ENCODE assay signal across 27 mouse cellular contexts in genomic region chr1:186780826-186781225, GRCm38 (mm10). TPM values are rescaled to one million over a fixed set of nuclear protein-coding genes. Genes with fewer than 3 reads are reported as not detected.
DNase-seq lines count a peak whose midpoint lies in the region; ATAC-seq lines count a peak whose summit lies in the region.
"Had no signal": no experiment of that assay in that cellular context is flagged by ENCODE, and none has a peak within 500 bp of the region (broad histone marks: within the 10 kb centered on the region; RNA-seq: fewer than 3 reads in every experiment).

No protein-coding gene starts in this region.

- ATAC-seq in heart, embryonic 13.5 days (ENCODE audit: extremely low read depth, insufficient number of reproducible peaks, low FRiP score, low TSS enrichment) = no peak
- ATAC-seq: forebrain, embryonic 16.5 days; inflammation-experienced regulatory T-cells, adult 6 months; midbrain, embryonic 13.5 days had no signal

- H3K4me3 ChIP-seq in heart, embryonic 13.5 days = no peak overlapping the region
- H3K4me3 ChIP-seq in heart, embryonic 10.5 days = no peak overlapping the region
- H3K4me3 ChIP-seq: erythroblast, embryonic 14.5 days; hindbrain, embryonic 15.5 days; kidney, embryonic 15.5 days; limb, embryonic 10.5 days; limb, embryonic 15.5 days; liver, embryonic 13.5 days; midbrain, embryonic 13.5 days; neural tube, embryonic 13.5 days had no signal

- H3K27ac ChIP-seq in heart, embryonic 13.5 days (replicated peaks) = no peak overlapping the region
- H3K27ac ChIP-seq in heart, embryonic 10.5 days = no peak overlapping the region
- H3K27ac ChIP-seq: hindbrain, embryonic 15.5 days; kidney, embryonic 15.5 days; limb, embryonic 10.5 days; limb, embryonic 15.5 days; liver, embryonic 13.5 days; macrophage; midbrain, embryonic 13.5 days; neural tube, embryonic 13.5 days had no signal

- 37% methylated on average over 2 of the region's 2 CpGs for WGBS in heart, embryonic 13.5 days
- WGBS in heart, embryonic 10.5 days = 53% methylated on average over 2 of the region's 2 CpGs

- H3K9me3 ChIP-seq in heart, embryonic 13.5 days = no peaks in the 10 kb centered on the region; the same call in 1 of the 2 replicates
- no peaks in the 10 kb centered on the region for H3K9me3 ChIP-seq in heart, embryonic 10.5 days
- H3K9me3 ChIP-seq: hindbrain, embryonic 15.5 days; kidney, embryonic 15.5 days; limb, embryonic 10.5 days; limb, embryonic 15.5 days; liver, embryonic 13.5 days; midbrain, embryonic 13.5 days had no signal

- no peaks in the 10 kb centered on the region for H3K36me3 ChIP-seq in heart, embryonic 13.5 days
- H3K36me3 ChIP-seq in heart, embryonic 10.5 days = no peaks in the 10 kb centered on the region
- H3K36me3 ChIP-seq: G1E; hindbrain, embryonic 15.5 days; kidney, embryonic 15.5 days; limb, embryonic 10.5 days; limb, embryonic 15.5 days; liver, embryonic 13.5 days; midbrain, embryonic 13.5 days; neural tube, embryonic 13.5 days had no signal

- no peak overlapping the region for H3K9ac ChIP-seq in heart, embryonic 13.5 days
- H3K9ac ChIP-seq: hindbrain, embryonic 15.5 days; kidney, embryonic 15.5 days; limb, embryonic 15.5 days; liver, embryonic 13.5 days; midbrain, embryonic 13.5 days; neural tube, embryonic 13.5 days had no signal

- H3K4me1 ChIP-seq in heart, embryonic 13.5 days = no peaks in the 10 kb centered on the region
- no peaks in the 10 kb centered on the region for H3K4me1 ChIP-seq in heart, embryonic 10.5 days
- H3K4me1 ChIP-seq: hindbrain, embryonic 15.5 days; limb, embryonic 10.5 days; liver, embryonic 13.5 days; midbrain, embryonic 13.5 days; neural tube, embryonic 13.5 days had no signal

- no peaks in the 10 kb centered on the region for H3K27me3 ChIP-seq in heart, embryonic 13.5 days (replicated peaks)
- no peaks in the 10 kb centered on the region for H3K27me3 ChIP-seq in heart, embryonic 10.5 days (ENCODE audit: insufficient read depth, poor library complexity, severe bottlenecking)
- H3K27me3 ChIP-seq: hindbrain, embryonic 15.5 days; kidney, embryonic 15.5 days; limb, embryonic 15.5 days; liver, embryonic 13.5 days; midbrain, embryonic 13.5 days; neural tube, embryonic 13.5 days had no signal

- no peak for DNase-seq in heart, embryonic 10.5 days (ENCODE audit: low spot score)
- DNase-seq in kidney, postnatal 10 days = peak; percentile 6
- DNase-seq in kidney, postnatal 4 days = no peak
- DNase-seq in lung, postnatal 14 days = peak; percentile 35
- DNase-seq in adrenal gland, postnatal 4 days (ENCODE audit: low spot score in 2 of 2) = no peak
- DNase-seq in thymus, postnatal 14 days = no peak
- DNase-seq: adrenal gland, adult 8-10 months; cerebellum, adult 11 months; cerebellum, adult 9-11 months; gastrocnemius, postnatal 10 days; kidney, adult 11 months; layer of hippocampus, adult 9-11 months; liver, embryonic 13.5 days; thymus, adult 2 months; thymus, postnatal 4 days had no signal

- H3K4me2 ChIP-seq in heart, embryonic 13.5 days = peak overlapping the region; percentile 18; the same call in 1 of the 2 replicates
- H3K4me2 ChIP-seq: hindbrain, embryonic 15.5 days; kidney, embryonic 15.5 days; limb, embryonic 15.5 days; liver, embryonic 13.5 days; midbrain, embryonic 13.5 days; neural tube, embryonic 13.5 days had no signal

RNA-seq across cellular contexts. Expression of gene Rrp15, which starts 31.7 kb away (rescaled TPM):
- polyA plus RNA-seq in heart, embryonic 13.5 days (2015; fragmentation: Nextera tagmentation; extraction: Ambion mirVana) = 36.7 and 40.8 TPM in 2 replicates
- polyA plus RNA-seq in heart, embryonic 10.5 days (2016; fragmentation: Nextera tagmentation; extraction: Ambion mirVana) = 56.4 and 86.3 TPM in 2 replicates
- 10 to 100 TPM; 33.0 to 34.6 TPM for total RNA-seq in adrenal gland, postnatal 4 days (2021)

Comparison
In these comparisons a context has a peak if more than half of its experiments do, and no peak if none do; other contexts are left out.
1. DNase-seq: peak in kidney, postnatal 10 days (single experiment) and lung, postnatal 14 days (single experiment); none in heart, embryonic 10.5 days (single experiment), kidney, postnatal 4 days (0 of 2), adrenal gland, postnatal 4 days (0 of 2) and thymus, postnatal 14 days (single experiment).